Mouse (Mus musculus) right cerebral cortex, postnatal 10 days (tissue): ENCODE measurements around the gene Doc2a.
"Not testable (repeated sequence)": the region's sequence is repeated elsewhere in the genome, so short reads cannot be mapped to it uniquely, and the experiment has no call there.

Experiments used
- DNase-seq, 2 experiments: peaks; one replicate each; pipeline ENCODE4 v3.0.0; 2021; ENCODE audit warnings: low spot score in 2 of 2

Doc2a gene

DNA sequence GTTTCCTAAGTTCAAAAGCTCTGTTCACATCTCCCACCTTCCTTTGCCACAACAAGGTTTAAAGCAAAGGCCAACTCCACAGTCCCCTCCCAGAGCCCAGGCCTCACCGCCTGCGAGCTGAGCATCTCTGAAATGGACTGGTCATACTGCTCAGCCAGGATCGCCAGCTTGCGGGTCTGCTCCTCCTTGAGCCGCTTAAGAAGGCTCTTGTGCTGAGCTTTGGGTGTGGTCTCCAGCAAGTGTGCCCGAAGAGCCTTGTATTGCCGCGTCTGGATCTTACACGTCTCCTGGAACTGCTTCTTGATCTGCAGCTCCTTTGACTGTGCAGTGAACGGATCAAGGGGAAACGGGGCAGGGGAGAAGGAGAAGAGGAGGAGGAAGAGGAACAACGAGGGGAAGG, 20.8 kb downstream of the Doc2a start:
- DNase-seq, result no peak

DNA sequence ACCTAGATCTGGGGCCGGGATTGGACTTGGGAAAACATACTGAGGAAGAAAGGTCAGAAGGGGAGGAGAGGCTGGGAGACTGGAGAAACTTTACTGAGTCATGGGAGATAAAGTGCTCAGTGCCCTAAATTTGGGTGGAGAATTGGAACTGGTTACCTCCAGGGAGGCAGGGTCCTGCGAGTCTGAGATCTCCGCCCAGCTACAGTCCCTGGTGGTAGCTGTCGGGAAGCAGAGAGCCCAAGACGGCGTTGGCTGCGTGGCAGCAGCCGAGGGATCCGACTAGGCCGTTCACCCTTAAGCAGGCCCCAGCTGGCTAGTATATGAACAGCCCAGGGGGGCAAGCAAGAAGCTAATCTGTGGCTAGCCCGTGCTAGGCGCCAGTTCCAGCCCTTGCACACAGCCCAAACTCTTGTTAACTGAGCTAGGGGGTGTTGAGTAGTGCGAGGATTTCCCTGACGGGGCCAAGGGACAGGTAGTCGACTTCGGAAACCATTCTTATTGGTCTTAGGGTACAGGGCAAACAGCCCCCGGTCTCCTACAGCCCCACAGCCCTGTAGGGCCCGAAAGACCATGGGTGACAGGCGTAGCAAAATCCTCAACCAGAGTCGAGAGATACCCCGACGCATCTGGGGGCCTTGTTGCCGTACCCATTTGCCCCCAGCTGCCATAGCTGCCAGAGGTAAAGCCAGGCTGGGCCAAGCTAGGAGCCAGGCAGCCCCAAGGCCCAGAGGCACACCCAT, 22.7 kb downstream of the Doc2a start:
- no peak for DNase-seq

DNA sequence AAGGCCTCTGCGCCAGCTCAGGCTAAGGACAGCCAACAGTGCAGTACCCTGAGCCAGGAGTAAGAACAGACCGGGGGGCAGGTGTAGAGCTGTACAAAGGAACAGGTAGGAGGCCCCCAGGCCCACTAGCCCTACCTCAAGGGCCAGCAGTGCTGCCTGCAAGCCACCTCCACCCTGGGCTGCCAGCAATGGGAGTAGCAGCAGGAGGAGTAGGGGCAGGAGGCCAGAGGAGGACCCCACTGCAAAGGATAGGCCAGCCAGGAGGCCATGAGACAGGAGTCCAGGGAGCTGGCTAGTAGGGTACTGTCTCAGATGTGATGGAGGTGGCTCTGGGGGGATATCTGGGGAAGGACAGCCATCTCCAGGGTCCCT, 23.3 kb downstream of the Doc2a start:
- no peak for DNase-seq

DNA sequence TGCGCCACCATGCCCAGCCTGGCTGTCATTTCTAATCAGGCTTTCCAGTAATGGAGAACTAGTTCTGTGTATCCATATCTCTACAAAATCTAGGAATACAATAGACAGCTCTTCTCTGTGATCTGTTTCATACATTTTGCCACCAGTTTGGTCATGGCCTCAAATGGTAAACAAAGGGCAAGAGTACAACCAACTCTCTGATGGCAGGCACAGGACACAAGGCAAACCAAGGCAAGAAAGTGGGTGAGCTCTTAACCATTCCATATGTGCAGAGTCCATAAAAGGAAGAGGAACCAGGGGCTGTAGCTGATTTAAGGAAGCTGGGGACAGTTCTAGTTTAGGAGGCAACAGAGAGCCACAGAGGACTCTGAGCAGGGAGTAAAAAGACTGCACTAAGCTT, 30.0 kb downstream of the Doc2a start:
- DNase-seq, result no peak

DNA sequence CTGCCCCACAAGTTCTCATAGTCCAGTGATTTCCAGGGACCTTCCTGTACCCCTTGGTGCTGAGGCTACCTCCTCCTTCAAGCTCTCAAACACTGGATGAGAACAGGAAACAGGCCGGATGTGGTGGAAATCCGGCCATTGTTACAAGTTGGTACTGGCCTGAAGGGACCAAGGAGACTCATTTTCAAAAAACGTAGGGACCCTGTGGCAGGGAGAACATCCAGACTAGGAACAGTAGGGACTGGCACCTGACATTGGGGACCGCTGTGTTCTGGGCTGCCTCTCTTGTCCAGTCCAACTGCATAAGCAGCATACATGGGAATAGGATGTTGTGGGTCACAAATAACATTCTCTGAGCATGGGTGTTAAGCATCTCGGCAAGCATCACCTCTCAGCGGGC, 33.8 kb downstream of the Doc2a start:
- no peak for DNase-seq

- DNase-seq, result peak; percentile 38 to 46
These were observed 36.5 kb downstream of the Doc2a start for GRCm38 (mm10) chr7:126883731-126884181.

DNA sequence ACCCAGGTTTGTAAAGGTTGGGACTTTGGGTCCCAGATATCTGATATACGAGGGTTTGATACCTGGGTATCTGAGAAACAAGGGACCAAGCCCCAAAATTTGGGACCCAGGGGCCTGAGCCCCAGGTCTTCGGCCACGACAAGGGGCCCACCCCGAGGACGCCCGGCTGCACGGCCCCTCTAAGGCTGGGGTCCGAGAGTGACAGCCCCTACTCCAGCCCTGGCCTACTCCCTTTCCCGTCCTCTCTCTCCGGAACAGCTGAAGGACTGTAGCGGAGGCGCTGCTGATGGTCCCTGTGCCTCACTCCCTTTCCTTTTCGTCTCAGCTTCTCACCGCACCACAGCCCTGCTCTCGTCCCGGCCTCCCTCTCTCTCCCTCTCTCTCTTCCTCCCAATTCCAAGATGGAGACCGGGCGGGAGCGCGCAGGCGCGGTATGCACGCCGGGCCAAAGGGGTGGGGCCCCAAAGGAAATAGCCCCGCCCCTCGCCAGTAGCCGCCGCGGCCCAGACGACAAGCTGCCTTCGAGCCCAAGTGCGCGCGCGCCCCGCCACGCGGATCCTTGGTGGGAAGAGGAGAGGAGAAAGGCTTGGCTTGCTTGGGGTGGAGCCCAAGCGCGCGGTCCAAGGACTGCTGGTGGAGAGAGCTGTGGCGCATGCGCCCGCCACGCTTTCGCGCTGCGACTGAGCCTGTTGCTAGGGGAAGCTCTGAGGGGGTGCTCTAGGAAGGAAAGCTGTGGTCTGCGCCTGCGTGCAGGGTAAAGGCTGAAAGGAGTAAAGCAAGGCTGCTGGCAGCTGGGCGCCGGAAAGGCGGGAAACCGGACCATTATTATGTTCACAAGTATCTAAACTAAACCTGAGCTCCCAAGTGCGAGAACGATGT, 37.3 kb downstream of the Doc2a start, which contains the start of gene Taok2:
Taok2 (minus strand) TSS at position 418 of the 879 bp plus-strand sequence.
- DNase-seq, result peak; percentile 99

- DNase-seq, result no peak
These were observed 40.1 kb downstream of the Doc2a start for GRCm38 (mm10) chr7:126887281-126887680.

- no peak for DNase-seq
These were observed 41.6 kb downstream of the Doc2a start for GRCm38 (mm10) chr7:126888852-126889251.

DNA sequence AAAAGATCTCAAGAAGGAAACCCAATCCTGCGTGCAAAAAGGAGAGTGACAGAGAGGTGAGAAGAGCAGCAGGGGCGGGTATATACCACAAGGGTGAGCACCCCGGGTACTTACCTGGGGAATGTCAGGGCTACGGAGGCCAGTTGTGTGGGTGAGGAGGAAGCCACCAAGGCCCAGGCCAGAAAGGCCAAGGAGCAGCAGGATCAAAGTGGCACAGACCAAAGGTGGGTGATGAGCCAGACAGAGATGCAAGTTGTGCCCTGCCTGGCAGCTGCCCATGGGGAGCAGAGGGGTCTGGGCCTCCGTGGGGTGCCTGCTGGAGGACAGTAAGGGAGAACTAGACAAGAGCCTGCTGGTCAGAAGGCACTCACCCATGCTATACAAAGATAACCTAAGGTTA, 49.7 kb downstream of the Doc2a start:
- DNase-seq, result peak in 1 of 2 experiments; percentile 34

- DNase-seq, result peak; percentile 36 to 52
These were observed 50.3 kb downstream of the Doc2a start for GRCm38 (mm10) chr7:126897390-126898101.

- peak; percentile 95 to 98 for DNase-seq
These were observed 51.1 kb downstream of the Doc2a start for GRCm38 (mm10) chr7:126898102-126898990.

GRCm38 (mm10) chr7:126899781-126900180, 52.6 kb downstream of the Doc2a start:
- not testable (repeated sequence) for DNase-seq
